Mouse (Mus musculus): ENCODE measurements around the gene Pard3b.

- TF ChIP-seq CTCF (IDR thresholded peaks at IDR 0.05; ENCODE audit: low read depth, low read length) (no peak), POLR2A (IDR thresholded peaks at IDR 0.05; ENCODE audit: insufficient read depth, low read length) (no peak)
These were observed 790.9 kb downstream of the Pard3b start for GRCm38 (mm10) chr1:62429333-62430182.

All from ES-Bruce4 (cell line).